Comparison of ENCODE assay signal across 28 mouse cellular contexts in the genomic region with DNA sequence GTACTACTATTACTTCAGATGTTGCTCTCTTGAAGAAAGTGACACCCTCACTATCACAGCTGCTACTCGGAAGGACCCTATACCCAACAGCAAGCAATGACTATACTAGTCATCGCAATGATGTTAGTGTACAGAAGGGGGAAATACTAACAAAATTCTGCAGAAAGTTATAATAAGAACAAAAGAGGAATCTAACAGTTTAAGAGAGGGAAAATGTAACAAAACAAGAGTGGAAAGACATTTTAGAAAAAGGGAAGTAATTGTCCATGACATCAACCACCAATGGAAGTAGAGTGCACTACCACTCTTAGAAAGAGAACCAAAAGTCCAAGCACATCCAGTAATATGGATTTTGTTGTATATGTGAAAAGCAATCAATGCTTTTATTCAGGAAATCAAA. TPM values are rescaled to one million over a fixed set of nuclear protein-coding genes. Genes with fewer than 3 reads are reported as not detected.
DNase-seq lines count a peak whose midpoint lies in the region; ATAC-seq and TF ChIP-seq lines count a peak whose summit lies in the region.
"Had no signal": no experiment of that assay in that cellular context is flagged by ENCODE, and none has a peak within 500 bp of the region (broad histone marks: within the 10 kb centered on the region; RNA-seq: fewer than 3 reads in every experiment).

No protein-coding gene starts in this region.

- H3K9me3 ChIP-seq in CH12.LX (replicated peaks; ENCODE audit: low read length) = no peaks in the 10 kb centered on the region
- H3K9me3 ChIP-seq: embryonic facial prominence, embryonic 12.5 days; embryonic facial prominence, embryonic 15.5 days; heart, embryonic 12.5 days; heart, embryonic 15.5 days; hindbrain, embryonic 12.5 days; hindbrain, embryonic 15.5 days had no signal

- peak; percentile 53 for DNase-seq in CH12.LX (ENCODE audit: extremely low read depth)
- peak; percentile 57 for DNase-seq in splenic B cell, adult 2 months (ENCODE audit: low read depth, low spot score)
- DNase-seq in embryo, embryonic 11 days = no peak
- DNase-seq in Muller cell, postnatal 12 days (ENCODE audit: inconsistent ontology term) = no peak
- no peak for DNase-seq in left cerebral cortex, postnatal 14 days (ENCODE audit: low spot score in 2 of 2)
- DNase-seq: adrenal gland, adult 2 months; adrenal gland, postnatal 14 days; cerebellum, adult 11-12 months; cerebellum, adult 8-10 months; cerebellum, postnatal 10 days; cerebellum, postnatal 36 days; forebrain, postnatal 0 days; gastrocnemius, adult 2 months; gastrocnemius, postnatal 14 days; heart, adult 18-20 months; heart, postnatal 10 days; heart, postnatal 4 days had no signal

- TF ChIP-seq EP300 in CH12.LX (IDR thresholded peaks at IDR 0.05; ENCODE audit: low read length) = peak; percentile 88

- peaks cover 76% of the 10 kb centered on the region for H3K79me2 ChIP-seq in CH12.LX (replicated peaks; ENCODE audit: control insufficient read depth, extremely low read depth, insufficient read depth, poor library complexity, severe bottlenecking)

- peaks cover 10 to 82% of the 10 kb centered on the region in 2 experiments for H3K4me1 ChIP-seq in CH12.LX (ENCODE audit: control insufficient read depth in 1 of 2, insufficient read depth in 2 of 2)
- H3K4me1 ChIP-seq: embryonic facial prominence, embryonic 12.5 days; embryonic facial prominence, embryonic 15.5 days; heart, embryonic 12.5 days; heart, embryonic 15.5 days; hindbrain, embryonic 12.5 days; hindbrain, embryonic 15.5 days had no signal

- TF ChIP-seq RAD21 in CH12.LX (IDR thresholded peaks at IDR 0.05; ENCODE audit: low read depth, low read length) = no peak

- in situ Hi-C loops in CH12.LX (cut with MboI; ENCODE audit: low pct_ligation_motif_present, low pct_unique_long_range_greater_than_20kb, low sequenced_read_pairs) = no loop called here

- dilution Hi-C loops in CH12.LX (cut with MboI; ENCODE audit: extremely low pct_ligation_motif_present, extremely low pct_unique_long_range_greater_than_20kb, low sequenced_read_pairs) = no loop called here

- H3K4me2 ChIP-seq in CH12.LX (ENCODE audit: insufficient read depth, low read depth, poor library complexity, severe bottlenecking) = peak overlapping the region; percentile 93; the same call in 1 of the 2 replicates
- H3K4me2 ChIP-seq: embryonic facial prominence, embryonic 12.5 days; embryonic facial prominence, embryonic 15.5 days; heart, embryonic 12.5 days; heart, embryonic 15.5 days; hindbrain, embryonic 12.5 days; hindbrain, embryonic 15.5 days had no signal

- no peak for TF ChIP-seq POLR2A in CH12.LX (IDR thresholded peaks at IDR 0.05; ENCODE audit: low read depth, low read length)

- intact Hi-C loops in left cerebral cortex, postnatal 14 days (cut with DNase I) = no loop called here

- peak; percentile 65 for ATAC-seq in common myeloid progenitor, adult 5-6 weeks (replicated peaks; ENCODE audit: low read depth, poor library complexity, severe bottlenecking)
- ATAC-seq in megakaryocyte, adult 5-6 weeks (ENCODE audit: poor library complexity, severe bottlenecking) = peak; percentile 64
- ATAC-seq: forebrain, embryonic 14.5 days; forebrain, postnatal 0 days; intestine, embryonic 16.5 days; Patski had no signal

- peaks cover 18 to 34% of the 10 kb centered on the region in 2 experiments for H3K36me3 ChIP-seq in CH12.LX (replicated peaks in 1 of 2; ENCODE audit: control insufficient read depth in 1 of 2, insufficient read depth in 1 of 2, low read length in 1 of 2)
- H3K36me3 ChIP-seq in splenic B cell, adult 2 months (ENCODE audit: control insufficient read depth, insufficient read depth, low read length, poor library complexity, severe bottlenecking) = peaks cover 10% of the 10 kb centered on the region; the same call in 1 of the 2 replicates
- H3K36me3 ChIP-seq: embryonic facial prominence, embryonic 12.5 days; embryonic facial prominence, embryonic 15.5 days; heart, embryonic 12.5 days; heart, embryonic 15.5 days; hindbrain, embryonic 12.5 days; hindbrain, embryonic 15.5 days had no signal

- H3K27ac ChIP-seq in CH12.LX (ENCODE audit: insufficient read depth, low read depth) = peak overlapping the region; percentile 68; the same call in 1 of the 2 replicates
- H3K27ac ChIP-seq: embryonic facial prominence, embryonic 12.5 days; embryonic facial prominence, embryonic 15.5 days; gastrocnemius, adult 2 months; heart, embryonic 15.5 days; hindbrain, embryonic 12.5 days; hindbrain, embryonic 15.5 days had no signal

- H3K9ac ChIP-seq in CH12.LX (ENCODE audit: insufficient read depth, low read depth) = peak overlapping the region; percentile 44; the same call in 1 of the 2 replicates
- H3K9ac ChIP-seq: embryonic facial prominence, embryonic 12.5 days; embryonic facial prominence, embryonic 15.5 days; forebrain, postnatal 0 days; heart, embryonic 12.5 days; heart, embryonic 15.5 days; hindbrain, embryonic 12.5 days; hindbrain, embryonic 15.5 days had no signal

- no peaks in the 10 kb centered on the region for H3K27me3 ChIP-seq in CH12.LX (replicated peaks)
- peaks cover 2% of the 10 kb centered on the region; the same call in 1 of the 2 replicates for H3K27me3 ChIP-seq in splenic B cell, adult 2 months (ENCODE audit: control insufficient read depth, insufficient read depth, low read length, poor library complexity, severe bottlenecking)
- H3K27me3 ChIP-seq: embryonic facial prominence, embryonic 12.5 days; embryonic facial prominence, embryonic 15.5 days; heart, embryonic 12.5 days; heart, embryonic 15.5 days; hindbrain, embryonic 12.5 days; hindbrain, embryonic 15.5 days; Patski had no signal

- peak overlapping the region in 1 of 3 experiments; percentile 5 for H3K4me3 ChIP-seq in CH12.LX (replicated peaks in 1 of 3; ENCODE audit: low read depth in 2 of 3, low read length in 2 of 3, poor library complexity in 1 of 3)
- H3K4me3 ChIP-seq: embryonic facial prominence, embryonic 12.5 days; embryonic facial prominence, embryonic 15.5 days; gastrocnemius, adult 2 months; heart, embryonic 12.5 days; heart, embryonic 15.5 days; hindbrain, embryonic 12.5 days; hindbrain, embryonic 15.5 days had no signal

- no peak for TF ChIP-seq CTCF in CH12.LX (conservative IDR thresholded peaks at IDR 0.05 in 1 of 2, IDR thresholded peaks at IDR 0.05 in 1 of 2; ENCODE audit: low read depth in 2 of 2, low read length in 2 of 2)

TF ChIP-seq in CH12.LX, 34 proteins besides CTCF, POLR2A, EP300 and RAD21:
- TF ChIP-seq HCFC1 (IDR thresholded peaks at IDR 0.05; ENCODE audit: low read depth, low read length) = no peak
- TF ChIP-seq GABPA (IDR thresholded peaks at IDR 0.05; ENCODE audit: insufficient replicate concordance, low read depth, low read length) = no peak
- TF ChIP-seq IRF4 (IDR thresholded peaks at IDR 0.05; ENCODE audit: low read depth, low read length) = peak; percentile 64
- peak; percentile 61; the same call in 1 of the 2 replicates for TF ChIP-seq MYC (IDR thresholded peaks at IDR 0.05; ENCODE audit: low read depth, low read length)
- 0 out of 2 replicates have a peak, but pooled peaks have one; percentile 27 for TF ChIP-seq TCF12 (IDR thresholded peaks at IDR 0.05; ENCODE audit: low read depth, low read length)
- TF ChIP-seq USF2 (conservative IDR thresholded peaks at IDR 0.05; ENCODE audit: low read depth, low read length) = no peak
- peak; percentile 81; the same call in 1 of the 2 replicates for TF ChIP-seq MEF2A (IDR thresholded peaks at IDR 0.05; ENCODE audit: borderline replicate concordance, low read depth, low read length)
- TF ChIP-seq ELF1 (IDR thresholded peaks at IDR 0.05; ENCODE audit: low read depth, low read length) = 0 out of 2 replicates have a peak, but pooled peaks have one; percentile 33
- TF ChIP-seq JUN (IDR thresholded peaks at IDR 0.05; ENCODE audit: insufficient read depth, low read depth, low read length) = peak; percentile 58; the same call in 1 of the 2 replicates
- TF ChIP-seq BHLHE40 (IDR thresholded peaks at IDR 0.05; ENCODE audit: low read depth, low read length) = 0 out of 2 replicates have a peak, but pooled peaks have one; percentile 20
- 0 out of 2 replicates have a peak, but pooled peaks have one; percentile 48 for TF ChIP-seq CHD2 (IDR thresholded peaks at IDR 0.05; ENCODE audit: low read length)
- peak; percentile 71 for TF ChIP-seq JUND (conservative IDR thresholded peaks at IDR 0.05; ENCODE audit: low read depth, low read length)
- 0 out of 2 replicates have a peak, but pooled peaks have one; percentile 21 for TF ChIP-seq E2F4 (IDR thresholded peaks at IDR 0.05; ENCODE audit: insufficient replicate concordance, low read depth, low read length)
- no peak for TF ChIP-seq ZC3H11A (IDR thresholded peaks at IDR 0.05; ENCODE audit: low read depth, low read length)
- TF ChIP-seq ZMIZ1 (IDR thresholded peaks at IDR 0.05; ENCODE audit: low read depth, low read length) = no peak
- no peak for TF ChIP-seq MXI1 (IDR thresholded peaks at IDR 0.05; ENCODE audit: low read depth, low read length)
- TF ChIP-seq ETS1 (conservative IDR thresholded peaks at IDR 0.05; ENCODE audit: low read depth, low read length) = peak; percentile 45; the same call in 1 of the 2 replicates
- TF ChIP-seq UBTF (IDR thresholded peaks at IDR 0.05; ENCODE audit: low read depth, low read length) = no peak
TF ChIP-seq in CH12.LX: peak in this region for 11.

RNA-seq across cellular contexts. Expression of a gene that starts 8.1 kb away (rescaled TPM):
- total RNA-seq in CH12.LX (2012; rRNA removed) (21.5 and 28.4 TPM in 2 replicates), CH12.LX (2014; rRNA removed) (21.1 and 26.2 TPM in 2 replicates)
- polyA plus RNA-seq in CH12.LX (2012; ENCODE audit: insufficient read length, low read depth) = 31.6 and 38.1 TPM in 2 replicates
- 12.0 and 17.2 TPM in 2 replicates for total RNA-seq in common myeloid progenitor, adult 5-6 weeks (2017)
- 52.4 and 55.0 TPM in 2 replicates for total RNA-seq in megakaryocyte, adult 5-6 weeks (2015)
- total RNA-seq in megakaryocyte, adult 5-6 weeks (2017) = 21.8 and 29.0 TPM in 2 replicates
- total RNA-seq in left cerebral cortex, postnatal 14 days (2021) = 1 to 10 TPM; 4.3 TPM

Comparison
In these comparisons a context has a peak if more than half of its experiments do, and no peak if none do; other contexts are left out.
1. DNase-seq: peak in CH12.LX (single experiment) and splenic B cell, adult 2 months (single experiment); none in embryo, embryonic 11 days (single experiment), Muller cell, postnatal 12 days (single experiment) and left cerebral cortex, postnatal 14 days (0 of 2).